Mouse (Mus musculus): ENCODE measurements at regions not wholly inside any gene's neighbourhood (a gene's known extent, or its start where the extent isn't known, plus 50 kb on each side); places are given as distances from the start of the nearest gene placed in this dataset.
A peak's percentile ranks its signal among the peaks of the same experiment; 100 is the strongest.

- H3K27me3 ChIP-seq (ENCODE audit: control insufficient read depth, insufficient read depth, low read length), result no peaks in the 10 kb centered on the region
These were observed 76.2 kb upstream of the Hmga2 start for GRCm38 (mm10) chr10:120552341-120553096.

GRCm38 (mm10) chr10:120551851-120552281 is 75.6 kb upstream of the Hmga2 start:
- 0 out of 2 replicates have a peak overlapping the region, but pooled peaks have one; percentile 25 for H3K27ac ChIP-seq (ENCODE audit: low read depth, low read length)

More at GRCm38 (mm10) chr10:120552341-120553096, 76.2 kb upstream of the Hmga2 start:
- peak overlapping the region; percentile 41 for H3K4me3 ChIP-seq (ENCODE audit: low read depth, low read length)
- no peaks in the 10 kb centered on the region for H3K9me3 ChIP-seq (ENCODE audit: control insufficient read depth, low read length)
- H3K4me2 ChIP-seq (ENCODE audit: low read depth, low read length, severe bottlenecking), result peak overlapping the region; percentile 87
- under 1% methylated on average over 56 of the region's 56 CpGs for WGBS
- H3K36me3 ChIP-seq (ENCODE audit: control insufficient read depth, insufficient read depth, low read length), result no peaks in the 10 kb centered on the region
- peaks cover 4% of the 10 kb centered on the region; the same call in 1 of the 2 replicates for H3K4me1 ChIP-seq (replicated peaks; ENCODE audit: control insufficient read depth, insufficient read depth, low read length)
- peak overlapping the region; percentile 62 for H3K9ac ChIP-seq (ENCODE audit: low read length)
- 0 out of 2 replicates have a peak overlapping the region, but pooled peaks have one; percentile 25 for H3K27ac ChIP-seq (ENCODE audit: low read depth, low read length)
- ATAC-seq (replicated peaks; ENCODE audit: low FRiP score) (peak; percentile 84), DNase-seq (ENCODE audit: low spot score) (peak; percentile 81)

GRCm38 (mm10) chr10:120547164-120547563 is 70.9 kb upstream of the Hmga2 start:
- Histone ChIP-seq H3K4me3 (ENCODE audit: low read depth, low read length) (no peak overlapping the region), H3K36me3 (ENCODE audit: control insufficient read depth, insufficient read depth, low read length) (no peaks in the 10 kb centered on the region), H3K4me1 (replicated peaks; ENCODE audit: control insufficient read depth, insufficient read depth, low read length) (peaks cover 4% of the 10 kb centered on the region; the same call in 1 of the 2 replicates), H3K4me2 (ENCODE audit: low read depth, low read length, severe bottlenecking) (no peak overlapping the region), H3K27me3 (ENCODE audit: control insufficient read depth, insufficient read depth, low read length) (no peaks in the 10 kb centered on the region), H3K9ac (ENCODE audit: low read length) (no peak overlapping the region), H3K9me3 (ENCODE audit: control insufficient read depth, low read length) (no peaks in the 10 kb centered on the region), H3K27ac (ENCODE audit: low read depth, low read length) (no peak overlapping the region)
- DNase-seq (ENCODE audit: low spot score), result no peak
- ATAC-seq (replicated peaks; ENCODE audit: low FRiP score), result no peak
- 93% methylated on average over 11 of the region's 11 CpGs for WGBS

More at GRCm38 (mm10) chr10:120551851-120552281, 75.6 kb upstream of the Hmga2 start:
- Histone ChIP-seq H3K4me1 (replicated peaks; ENCODE audit: control insufficient read depth, insufficient read depth, low read length) (peaks cover 4% of the 10 kb centered on the region; the same call in 1 of the 2 replicates), H3K9me3 (ENCODE audit: control insufficient read depth, low read length) (no peaks in the 10 kb centered on the region), H3K4me3 (ENCODE audit: low read depth, low read length) (peak overlapping the region; percentile 41), H3K4me2 (ENCODE audit: low read depth, low read length, severe bottlenecking) (peak overlapping the region; percentile 87), H3K9ac (ENCODE audit: low read length) (peak overlapping the region; percentile 62), H3K27me3 (ENCODE audit: control insufficient read depth, insufficient read depth, low read length) (no peaks in the 10 kb centered on the region), H3K36me3 (ENCODE audit: control insufficient read depth, insufficient read depth, low read length) (no peaks in the 10 kb centered on the region)
- DNase-seq (ENCODE audit: low spot score) (peak; percentile 71), ATAC-seq (replicated peaks; ENCODE audit: low FRiP score) (peak; percentile 52; the same call in 1 of the 2 replicates)
- under 1% methylated on average over 18 of the region's 18 CpGs for WGBS

- peak; percentile 15 for DNase-seq (ENCODE audit: low spot score)
- WGBS, result 88% methylated on average over 7 of the region's 7 CpGs
- H3K27ac ChIP-seq (ENCODE audit: low read depth, low read length), result no peak overlapping the region
- H3K4me1 ChIP-seq (replicated peaks; ENCODE audit: control insufficient read depth, insufficient read depth, low read length), result no peaks in the 10 kb centered on the region
- no peak overlapping the region for H3K9ac ChIP-seq (ENCODE audit: low read length)
- no peak overlapping the region for H3K4me2 ChIP-seq (ENCODE audit: low read depth, low read length, severe bottlenecking)
- H3K9me3 ChIP-seq (ENCODE audit: control insufficient read depth, low read length), result no peaks in the 10 kb centered on the region
- H3K4me3 ChIP-seq (ENCODE audit: low read depth, low read length), result no peak overlapping the region
- no peaks in the 10 kb centered on the region for H3K27me3 ChIP-seq (ENCODE audit: control insufficient read depth, insufficient read depth, low read length)
- ATAC-seq (replicated peaks; ENCODE audit: low FRiP score), result no peak
- no peaks in the 10 kb centered on the region for H3K36me3 ChIP-seq (ENCODE audit: control insufficient read depth, insufficient read depth, low read length)
These were observed 65.3 kb upstream of the Hmga2 start for GRCm38 (mm10) chr10:120541618-120542017.

DNA sequence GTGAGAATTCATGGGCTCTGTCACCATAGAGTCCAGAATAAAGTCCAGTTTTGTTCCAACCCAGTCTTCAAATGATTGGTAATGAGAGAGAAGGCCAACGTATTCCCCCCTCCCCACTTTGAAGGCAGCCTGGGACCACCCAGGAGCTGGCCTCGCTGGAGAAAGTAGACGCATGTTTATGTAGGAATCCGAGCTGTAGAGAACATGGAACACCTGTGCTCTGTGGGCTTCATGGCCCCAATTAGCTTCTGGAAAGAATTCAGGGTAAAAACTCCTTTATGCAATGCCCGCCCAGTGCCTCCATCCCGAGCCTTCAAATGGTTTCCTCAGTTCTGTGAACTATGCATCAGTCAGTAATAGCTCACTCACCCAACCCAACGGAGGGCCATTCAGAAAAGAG is 62.3 kb upstream of the Hmga2 start:
- no peak overlapping the region for H3K27ac ChIP-seq (ENCODE audit: low read depth, low read length)
- 68% methylated on average over 7 of the region's 7 CpGs for WGBS
- ATAC-seq (replicated peaks; ENCODE audit: low FRiP score), result no peak
- peak; percentile 33 for DNase-seq (ENCODE audit: low spot score)
- no peaks in the 10 kb centered on the region for H3K27me3 ChIP-seq (ENCODE audit: control insufficient read depth, insufficient read depth, low read length)
- H3K4me1 ChIP-seq (replicated peaks; ENCODE audit: control insufficient read depth, insufficient read depth, low read length), result no peaks in the 10 kb centered on the region
- no peak overlapping the region for H3K4me2 ChIP-seq (ENCODE audit: low read depth, low read length, severe bottlenecking)
- no peak overlapping the region for H3K9ac ChIP-seq (ENCODE audit: low read length)
- H3K36me3 ChIP-seq (ENCODE audit: control insufficient read depth, insufficient read depth, low read length), result no peaks in the 10 kb centered on the region
- no peak overlapping the region for H3K4me3 ChIP-seq (ENCODE audit: low read depth, low read length)
- H3K9me3 ChIP-seq (ENCODE audit: control insufficient read depth, low read length), result no peaks in the 10 kb centered on the region

- no peak overlapping the region for H3K4me2 ChIP-seq (ENCODE audit: low read depth, low read length, severe bottlenecking)
- ATAC-seq (replicated peaks; ENCODE audit: low FRiP score), result no peak
- WGBS, result 90% methylated on average over 5 of the region's 5 CpGs
- H3K27ac ChIP-seq (ENCODE audit: low read depth, low read length), result no peak overlapping the region
- no peaks in the 10 kb centered on the region for H3K27me3 ChIP-seq (ENCODE audit: control insufficient read depth, insufficient read depth, low read length)
- H3K36me3 ChIP-seq (ENCODE audit: control insufficient read depth, insufficient read depth, low read length), result no peaks in the 10 kb centered on the region
- no peak overlapping the region for H3K4me3 ChIP-seq (ENCODE audit: low read depth, low read length)
- H3K9ac ChIP-seq (ENCODE audit: low read length), result no peak overlapping the region
- no peaks in the 10 kb centered on the region for H3K9me3 ChIP-seq (ENCODE audit: control insufficient read depth, low read length)
- no peak for DNase-seq (ENCODE audit: low spot score)
- no peaks in the 10 kb centered on the region for H3K4me1 ChIP-seq (replicated peaks; ENCODE audit: control insufficient read depth, insufficient read depth, low read length)
These were observed 52.1 kb upstream of the Hmga2 start for GRCm38 (mm10) chr10:120528406-120528805.

DNA sequence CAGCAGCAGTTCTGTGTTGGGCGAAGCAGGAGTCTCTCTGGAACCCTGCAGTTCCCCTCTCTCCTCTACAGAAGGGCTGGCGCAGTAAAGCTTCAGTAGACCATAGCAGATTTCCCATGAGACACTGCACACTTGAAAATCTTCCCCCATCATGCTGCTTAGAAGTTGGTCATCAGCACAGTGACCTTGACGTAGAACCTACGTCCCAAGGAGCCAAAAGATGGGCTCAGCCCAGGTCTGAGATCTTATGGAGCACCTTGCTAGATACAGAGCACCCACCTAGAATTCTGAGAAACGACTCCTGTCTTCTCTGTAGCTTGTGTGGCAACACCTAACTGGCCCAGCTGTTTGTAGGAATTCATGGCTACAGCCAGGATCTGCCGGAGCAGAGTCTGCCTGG is 51.7 kb upstream of the Hmga2 start:
- no peak for DNase-seq (ENCODE audit: low spot score)

GRCm38 (mm10) chr10:120526991-120527390 is 50.7 kb upstream of the Hmga2 start:
- H3K4me2 ChIP-seq (ENCODE audit: low read depth, low read length, severe bottlenecking), result no peak overlapping the region
- H3K9me3 ChIP-seq (ENCODE audit: control insufficient read depth, low read length), result no peaks in the 10 kb centered on the region
- no peak overlapping the region for H3K9ac ChIP-seq (ENCODE audit: low read length)
- no peaks in the 10 kb centered on the region for H3K4me1 ChIP-seq (replicated peaks; ENCODE audit: control insufficient read depth, insufficient read depth, low read length)
- no peaks in the 10 kb centered on the region for H3K27me3 ChIP-seq (ENCODE audit: control insufficient read depth, insufficient read depth, low read length)
- no peaks in the 10 kb centered on the region for H3K36me3 ChIP-seq (ENCODE audit: control insufficient read depth, insufficient read depth, low read length)
- DNase-seq (ENCODE audit: low spot score) (no peak), ATAC-seq (replicated peaks; ENCODE audit: low FRiP score) (no peak)
- H3K27ac ChIP-seq (ENCODE audit: low read depth, low read length), result no peak overlapping the region
- H3K4me3 ChIP-seq (ENCODE audit: low read depth, low read length), result no peak overlapping the region
- 89% methylated on average over 6 of the region's 6 CpGs for WGBS

More for the DNA sequence above, 51.7 kb upstream of the Hmga2 start:
- Histone ChIP-seq H3K9me3 (ENCODE audit: control insufficient read depth, low read length) (no peaks in the 10 kb centered on the region), H3K4me3 (ENCODE audit: low read depth, low read length) (no peak overlapping the region), H3K4me1 (replicated peaks; ENCODE audit: control insufficient read depth, insufficient read depth, low read length) (no peaks in the 10 kb centered on the region), H3K36me3 (ENCODE audit: control insufficient read depth, insufficient read depth, low read length) (no peaks in the 10 kb centered on the region), H3K9ac (ENCODE audit: low read length) (no peak overlapping the region), H3K27me3 (ENCODE audit: control insufficient read depth, insufficient read depth, low read length) (no peaks in the 10 kb centered on the region), H3K27ac (ENCODE audit: low read depth, low read length) (no peak overlapping the region), H3K4me2 (ENCODE audit: low read depth, low read length, severe bottlenecking) (no peak overlapping the region)
- 87% methylated on average over 6 of the region's 6 CpGs for WGBS
- ATAC-seq (replicated peaks; ENCODE audit: low FRiP score), result no peak

Data from forebrain, embryonic 11.5 days (tissue).